Mouse (Mus musculus) CH12.LX (cell line): Measurements from ENCODE around the gene Tmem151b. TPM values are rescaled to one million over a fixed set of nuclear protein-coding genes. Genes with fewer than 3 reads are reported as not detected.

Experiments
- DNase-seq: peaks from one replicate; pipeline ENCODE4 v3.0.0-alpha.2; 2013; ENCODE audit errors: extremely low read depth
- H3K27ac ChIP-seq: 2 replicates; pipeline ENCODE4 v1.5.1; 2012; ENCODE audit warnings: low read depth, mild to moderate bottlenecking, control low read depth, moderate library complexity; ENCODE audit not compliant: insufficient read depth
- H3K27me3 ChIP-seq: replicated peaks from 2 replicates; pipeline ENCODE3; 2012; ENCODE audit warnings: inconsistent platforms
- H3K36me3 ChIP-seq, 2 experiments: replicated peaks in 1 of 2; 2 replicates each; pipeline versions ENCODE3 to v1.6.1; 2012; ENCODE audit warnings: inconsistent platforms in 1 of 2, low read length in 1 of 2, mild to moderate bottlenecking in 1 of 2, mixed read lengths in 1 of 2, moderate library complexity in 1 of 2; ENCODE audit not compliant: control insufficient read depth in 1 of 2, insufficient read depth in 1 of 2
- H3K4me1 ChIP-seq, 2 experiments: 2 replicates each; pipeline ENCODE4 v1.6.1; 2012; ENCODE audit warnings: inconsistent platforms in 1 of 2, moderate library complexity in 1 of 2; ENCODE audit not compliant: insufficient read depth in 2 of 2, control insufficient read depth in 1 of 2
- H3K4me2 ChIP-seq: 2 replicates; pipeline ENCODE4 v1.6.1; 2012; ENCODE audit warnings: low read depth, mild to moderate bottlenecking, control low read depth; ENCODE audit not compliant: poor library complexity, insufficient read depth, severe bottlenecking
- H3K4me3 ChIP-seq, 3 experiments: fragments of 150-350 bp in 1 of 3; sonication (generic) in 1 of 3; replicated peaks in 1 of 3; 2 replicates each; pipeline versions ENCODE3 to v1.5.1; 2011 to 2012; ENCODE audit warnings: low read depth in 2 of 3, low read length in 2 of 3, mild to moderate bottlenecking in 2 of 3, moderate library complexity in 2 of 3, control low read depth in 1 of 3, improper control_type of control experiment in 1 of 3, inconsistent platforms in 1 of 3, mixed read lengths in 1 of 3; ENCODE audit not compliant: poor library complexity in 1 of 3
- H3K79me2 ChIP-seq: replicated peaks from 2 replicates; pipeline ENCODE4 v1.6.1; 2012; ENCODE audit warnings: mild to moderate bottlenecking, moderate library complexity; ENCODE audit not compliant: control insufficient read depth, poor library complexity, insufficient read depth, severe bottlenecking; ENCODE audit errors: extremely low read depth
- H3K9ac ChIP-seq: 2 replicates; pipeline ENCODE4 v1.6.1; 2012; ENCODE audit warnings: low read depth, mild to moderate bottlenecking, control low read depth, moderate library complexity; ENCODE audit not compliant: insufficient read depth
- H3K9me3 ChIP-seq: replicated peaks from 2 replicates; pipeline ENCODE3; 2012; ENCODE audit warnings: low read length, inconsistent platforms, mixed read lengths
- BHLHE40 ChIP-seq: IDR thresholded peaks from 2 replicates; pipeline ENCODE4 v1.6.1; 2011; ENCODE audit warnings: mild to moderate bottlenecking, low read depth, low read length, improper control_type of control experiment
- CTCF ChIP-seq, 2 experiments: IDR thresholded peaks in 1 of 2; conservative IDR thresholded peaks in 1 of 2; 2 replicates each; pipeline ENCODE4 v1.5.1; 2011 to 2012; ENCODE audit warnings: low read depth in 2 of 2, low read length in 2 of 2, improper control_type of control experiment in 1 of 2, inconsistent platforms in 1 of 2, mild to moderate bottlenecking in 1 of 2, moderate library complexity in 1 of 2
- E2F4 ChIP-seq: IDR thresholded peaks from 2 replicates; pipeline ENCODE4 v1.6.1; 2011; ENCODE audit warnings: low read depth, low read length, improper control_type of control experiment; ENCODE audit not compliant: insufficient replicate concordance
- ELF1 ChIP-seq: IDR thresholded peaks from 2 replicates; pipeline ENCODE4 v1.6.1; 2014; ENCODE audit warnings: low read depth, mild to moderate bottlenecking, inconsistent platforms, low read length, improper control_type of control experiment
- ETS1 ChIP-seq: conservative IDR thresholded peaks from 2 replicates; pipeline ENCODE4 v1.6.1; 2012; ENCODE audit warnings: low read depth, mild to moderate bottlenecking, inconsistent platforms, low read length, improper control_type of control experiment, moderate library complexity
- JUND ChIP-seq: conservative IDR thresholded peaks from 2 replicates; pipeline ENCODE4 v1.6.1; 2011; ENCODE audit warnings: low read depth, low read length, improper control_type of control experiment
- MAX ChIP-seq: IDR thresholded peaks from 2 replicates; pipeline ENCODE4 v1.6.1; 2011; ENCODE audit warnings: low read length, improper control_type of control experiment
- MEF2A ChIP-seq: IDR thresholded peaks from 2 replicates; pipeline ENCODE4 v1.6.1; 2014; ENCODE audit warnings: low read depth, mild to moderate bottlenecking, inconsistent platforms, low read length, improper control_type of control experiment, borderline replicate concordance
- MXI1 ChIP-seq: IDR thresholded peaks from 2 replicates; pipeline ENCODE4 v1.6.1; 2011; ENCODE audit warnings: mild to moderate bottlenecking, low read depth, low read length, improper control_type of control experiment
- MYC ChIP-seq: IDR thresholded peaks from 2 replicates; pipeline ENCODE4 v1.6.1; 2011; ENCODE audit warnings: low read depth, mild to moderate bottlenecking, improper control_type of control experiment, low read length
- NELFE ChIP-seq: IDR thresholded peaks from 2 replicates; pipeline ENCODE4 v1.6.1; 2011; ENCODE audit warnings: low read depth, low read length, improper control_type of control experiment
- POLR2A ChIP-seq: IDR thresholded peaks from 2 replicates; pipeline ENCODE4 v1.6.1; 2011; ENCODE audit warnings: low read depth, mild to moderate bottlenecking, improper control_type of control experiment, low read length
- POLR2AphosphoS2 ChIP-seq: IDR thresholded peaks from 2 replicates; pipeline ENCODE4 v1.6.1; 2011; ENCODE audit warnings: low read depth, low read length, improper control_type of control experiment
- RAD21 ChIP-seq: IDR thresholded peaks from 2 replicates; pipeline ENCODE4 v1.6.1; 2011; ENCODE audit warnings: low read depth, mild to moderate bottlenecking, low read length, improper control_type of control experiment, moderate library complexity
- SIN3A ChIP-seq: IDR thresholded peaks from 2 replicates; pipeline ENCODE4 v1.6.1; 2012; ENCODE audit warnings: low read length, improper control_type of control experiment, inconsistent platforms
- UBTF ChIP-seq: IDR thresholded peaks from 2 replicates; pipeline ENCODE4 v1.6.1; 2012; ENCODE audit warnings: low read depth, mild to moderate bottlenecking, inconsistent platforms, low read length, improper control_type of control experiment, moderate library complexity
- USF2 ChIP-seq: conservative IDR thresholded peaks from 2 replicates; pipeline ENCODE4 v1.6.1; 2011; ENCODE audit warnings: low read depth, low read length, improper control_type of control experiment
- ZMIZ1 ChIP-seq: IDR thresholded peaks from 2 replicates; pipeline ENCODE4 v1.6.1; 2012; ENCODE audit warnings: low read depth, mild to moderate bottlenecking, inconsistent platforms, low read length, improper control_type of control experiment
- ZNF384 ChIP-seq: IDR thresholded peaks from 2 replicates; pipeline ENCODE4 v1.6.1; 2012; ENCODE audit warnings: low read depth, low read length, improper control_type of control experiment, inconsistent platforms
- dilution Hi-C: fragments of 300-500 bp; cut with MboI; formaldehyde crosslinking; loops from 2 replicates; pipeline ENCODE4 v1.14.3; 2020; ENCODE audit warnings: low sequenced_read_pairs; ENCODE audit not compliant: extremely low pct_unique_long_range_greater_than_20kb, extremely low pct_ligation_motif_present
- in situ Hi-C: fragments of 300-500 bp; cut with MboI; formaldehyde crosslinking; loops from 3 replicates; pipeline ENCODE4 v1.14.3; 2019; ENCODE audit warnings: low sequenced_read_pairs, low pct_ligation_motif_present, low pct_unique_long_range_greater_than_20kb, mixed read lengths
- polyA plus RNA-seq: library from polyadenylated mRNA; unstranded; fragments of >175 nt; gene quantifications from 2 replicates; pipeline ENCODE4 v1.2.1, GENCODE M21; 2012; ENCODE audit warnings: low read depth; ENCODE audit not compliant: insufficient read length
- total RNA-seq, 2 experiments: library from RNA; depleted of rRNA; stranded (reverse); fragments of 300-350 nt in 1 of 2; fragments of >200 nt in 1 of 2; gene quantifications; 2 replicates each; pipeline ENCODE4 v1.2.3; 2012 to 2014

The Tmem151b gene
- total and polyA plus RNA-seq, 3 experiments: 0.12 to 0.53 (median 0.42) TPM

DNA sequence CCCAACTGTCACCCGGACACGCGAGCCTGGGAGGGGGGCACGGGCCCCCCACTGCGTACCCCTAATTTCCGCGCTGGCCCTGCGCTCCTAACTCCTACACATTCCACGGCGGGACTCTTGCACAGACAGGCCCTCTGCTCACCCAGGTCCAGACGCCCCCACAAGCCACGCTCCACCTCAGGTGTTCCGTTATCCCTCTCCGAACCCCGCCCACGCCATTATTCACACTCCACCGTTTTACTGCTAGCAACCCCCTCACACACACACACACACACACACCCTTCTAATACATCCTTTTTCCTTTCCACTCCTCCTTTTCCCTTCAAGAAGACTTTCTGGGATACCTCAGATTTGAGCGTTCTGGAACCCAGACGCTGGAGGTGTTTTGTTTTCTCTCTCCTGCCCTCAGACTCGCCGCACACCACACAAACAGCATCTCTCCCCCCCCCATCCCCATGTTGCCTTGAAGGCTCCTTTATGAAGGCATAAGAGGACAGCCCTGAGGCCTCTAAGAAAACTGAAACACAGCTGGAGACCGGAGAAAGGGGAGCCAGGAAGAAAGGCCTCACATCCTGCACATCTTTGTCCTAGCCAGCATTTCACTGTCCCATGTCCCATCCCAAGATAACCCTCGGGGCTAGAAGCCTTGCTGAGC lies 46.4 kb upstream of the Tmem151b start:
- no peak for DNase-seq
- in situ Hi-C loops: no loop called here
- no peaks in the 10 kb centered on the region for H3K27me3 ChIP-seq
- TF ChIP-seq MAX (no peak), JUND (no peak), ZNF384 (no peak), ETS1 (no peak), UBTF (0 out of 2 replicates have a peak, but pooled peaks have one; percentile 3), ZMIZ1 (no peak), USF2 (no peak), RAD21 (no peak)
- H3K9me3 ChIP-seq: no peaks in the 10 kb centered on the region
- peak overlapping the region; percentile 13 to 87 (median 63) for H3K4me3 ChIP-seq
- peak overlapping the region; percentile 72 for H3K4me2 ChIP-seq
- H3K79me2 ChIP-seq: 0 out of 2 replicates have a peak, but pooled peaks cover 3% of the 10 kb centered on the region
- peaks cover 0 to 11% of the 10 kb centered on the region in 2 experiments for H3K36me3 ChIP-seq
- H3K9ac ChIP-seq: peak overlapping the region; percentile 23; the same call in 1 of the 2 replicates
- dilution Hi-C loops: no loop called here
- peaks cover 22 to 61% of the 10 kb centered on the region in 2 experiments for H3K4me1 ChIP-seq
- no peak overlapping the region for H3K27ac ChIP-seq

GRCm38 (mm10) chr17:45594881-45595735 lies 45.6 kb upstream of the Tmem151b start:
- H3K4me3 ChIP-seq: peak overlapping the region; percentile 63 to 87 (median 75)
- in situ Hi-C loops: no loop called here
- dilution Hi-C loops: no loop called here

More at GRCm38 (mm10) chr17:45594881-45595735, 45.6 kb upstream of the Tmem151b start:
- no peak overlapping the region for H3K27ac ChIP-seq
- H3K4me2 ChIP-seq: peak overlapping the region; percentile 72
- H3K36me3 ChIP-seq: peaks cover 3 to 18% of the 10 kb centered on the region in 2 experiments
- H3K9me3 ChIP-seq: no peaks in the 10 kb centered on the region
- peak overlapping the region; percentile 23 for H3K9ac ChIP-seq
- no peaks in the 10 kb centered on the region for H3K27me3 ChIP-seq
- DNase-seq: no peak
- TF ChIP-seq ELF1 (0 out of 2 replicates have a peak, but pooled peaks have one; percentile 6), E2F4 (peak; percentile 23; the same call in 1 of the 2 replicates), MXI1 (peak; percentile 94), SIN3A (peak; percentile 38; the same call in 1 of the 2 replicates), MEF2A (no peak), NELFE (peak; percentile 66), MAX (peak; percentile 84), BHLHE40 (peak; percentile 93), POLR2AphosphoS2 (no peak), MYC (peak; percentile 82), POLR2A (peak; percentile 81), CTCF (conservative IDR thresholded peaks at IDR 0.05 in 1 of 2, IDR thresholded peaks at IDR 0.05 in 1 of 2; ENCODE audit: low read depth in 2 of 2, low read length in 2 of 2) (no peak), UBTF (0 out of 2 replicates have a peak, but pooled peaks have one; percentile 51)
- TF ChIP-seq, all 38 proteins: peak for 10
- peaks cover 22 to 63% of the 10 kb centered on the region in 2 experiments for H3K4me1 ChIP-seq
- H3K79me2 ChIP-seq: 0 out of 2 replicates have a peak, but pooled peaks cover 3% of the 10 kb centered on the region
